Mouse (Mus musculus) right cerebral cortex, adult 18-20 months (tissue): ENCODE results near the gene Tmem191c.

Experiments used
- DNase-seq: peaks from one replicate; pipeline ENCODE4 v3.0.0; 2022; ENCODE audit warnings: mixed read lengths

The Tmem191c gene

DNA sequence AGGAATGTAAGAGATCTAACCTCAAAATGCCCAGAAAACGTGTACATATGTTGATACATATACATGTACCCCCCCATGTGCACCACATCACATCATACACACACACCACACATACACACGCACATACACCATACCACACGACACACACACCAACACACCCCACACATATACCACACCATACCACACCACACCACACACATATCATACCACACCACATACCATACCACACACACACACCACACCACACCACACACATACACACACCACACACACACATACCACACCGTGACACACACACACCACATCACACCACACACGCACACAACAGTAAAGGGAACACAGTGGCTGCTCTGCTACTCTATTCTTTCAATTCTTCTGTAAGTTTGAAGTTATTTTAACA is 56.0 kb downstream of the Tmem191c start:
- no peak for DNase-seq
